Mouse (Mus musculus) urinary bladder, postnatal 10 days (tissue): ENCODE results near the gene Creg2.
A peak's percentile ranks its signal among the peaks of the same experiment; 100 is the strongest.
"Not testable (repeated sequence)": the region's sequence is repeated elsewhere in the genome, so short reads cannot be mapped to it uniquely, and the experiment has no call there.

Experiments
- DNase-seq: peaks from one replicate; pipeline ENCODE4 v3.0.0; 2022; ENCODE audit warnings: low spot score

The Creg2 gene

GRCm38 (mm10) chr1:39650435-39651240, 636 bp downstream of the Creg2 start:
- peak; percentile 15 for DNase-seq

- DNase-seq = no peak
Observed at GRCm38 (mm10) chr1:39649691-39650434, 1.4 kb downstream of the Creg2 start.

GRCm38 (mm10) chr1:39648584-39648983, 2.7 kb downstream of the Creg2 start:
- DNase-seq = no peak

- DNase-seq = no peak
Observed at GRCm38 (mm10) chr1:39645905-39646759, 5.1 kb downstream of the Creg2 start.

DNA sequence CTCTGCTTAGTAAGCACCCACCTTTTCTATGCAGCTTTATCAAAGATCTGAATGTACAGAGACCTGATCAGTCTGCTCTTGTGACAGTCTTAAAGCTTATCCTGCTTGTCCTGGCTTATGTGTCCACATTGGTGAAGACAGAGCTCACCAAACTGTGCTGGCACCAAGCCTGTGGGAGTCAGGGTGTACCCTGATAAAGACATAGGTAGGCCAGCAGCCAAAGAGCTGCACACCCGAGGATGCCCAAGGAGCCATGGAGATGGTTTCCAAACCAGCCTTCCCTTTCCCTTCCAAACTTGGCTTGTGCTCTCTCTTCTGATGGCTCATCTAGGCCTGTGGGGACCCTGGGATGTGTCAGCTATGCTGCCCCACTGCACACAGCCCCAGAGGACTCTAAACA, 6.9 kb downstream of the Creg2 start:
- no peak for DNase-seq

DNA sequence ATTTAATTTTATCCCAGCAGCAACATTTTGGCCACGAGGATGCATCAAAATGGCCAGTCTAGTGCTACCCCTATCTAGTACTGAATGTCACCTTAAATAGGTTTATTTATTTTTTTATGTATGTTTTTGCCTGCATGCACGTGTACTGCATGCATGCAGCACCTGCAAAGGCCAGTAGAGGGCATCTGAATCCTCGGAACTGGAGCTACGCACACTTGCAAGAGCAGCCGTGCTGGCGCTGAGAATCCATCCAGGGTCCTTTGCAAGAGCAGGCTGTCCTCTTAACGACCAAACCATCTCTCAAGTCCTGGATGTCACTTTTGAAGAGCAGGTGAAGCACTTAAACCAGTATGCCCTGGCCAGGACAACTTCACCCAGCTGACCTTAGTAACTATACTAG, 9.6 kb downstream of the Creg2 start:
- no peak for DNase-seq

DNA sequence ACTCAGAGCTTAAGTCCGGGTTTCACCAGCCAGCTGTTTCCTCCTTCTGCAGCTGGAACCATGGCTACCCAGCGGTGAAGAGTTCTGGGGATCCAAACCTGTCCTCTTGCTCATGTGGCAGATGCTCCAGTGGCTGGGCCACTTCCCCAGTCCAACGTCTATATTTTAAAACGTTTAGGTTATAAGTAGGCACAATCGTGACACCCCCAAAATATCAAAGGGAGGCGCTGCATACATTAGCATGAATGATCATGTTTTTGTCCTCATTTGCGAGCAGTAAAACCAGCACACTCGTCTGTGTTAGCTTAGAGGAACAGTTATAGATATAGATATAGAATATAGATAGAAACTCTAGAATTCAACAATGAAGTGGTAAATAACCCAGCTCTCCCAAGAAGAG, 14.1 kb downstream of the Creg2 start:
- no peak for DNase-seq

- DNase-seq = no peak
Observed at GRCm38 (mm10) chr1:39636660-39637059, 14.6 kb downstream of the Creg2 start.

DNA sequence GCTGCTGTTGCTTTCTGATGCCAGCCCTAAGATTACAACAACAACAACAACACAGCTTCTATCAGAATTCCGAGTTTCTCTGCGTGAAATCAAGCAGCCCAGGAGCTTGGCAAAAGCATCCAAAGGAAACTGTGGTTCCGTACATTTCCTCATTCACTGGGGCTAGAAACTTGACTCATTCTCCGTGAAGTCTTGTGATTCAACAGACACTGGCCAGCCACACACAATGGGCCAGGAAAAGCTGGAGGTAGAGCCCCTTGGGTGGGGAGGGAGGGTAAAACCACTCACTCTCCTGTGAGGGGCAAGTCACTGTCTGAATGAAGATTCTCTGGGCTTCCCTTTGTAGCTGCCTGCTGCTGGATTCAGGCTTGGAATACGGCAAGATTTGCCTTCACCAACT, 15.1 kb downstream of the Creg2 start:
- no peak for DNase-seq

GRCm38 (mm10) chr1:39628606-39629005, 22.7 kb downstream of the Creg2 start:
- no peak for DNase-seq

DNA sequence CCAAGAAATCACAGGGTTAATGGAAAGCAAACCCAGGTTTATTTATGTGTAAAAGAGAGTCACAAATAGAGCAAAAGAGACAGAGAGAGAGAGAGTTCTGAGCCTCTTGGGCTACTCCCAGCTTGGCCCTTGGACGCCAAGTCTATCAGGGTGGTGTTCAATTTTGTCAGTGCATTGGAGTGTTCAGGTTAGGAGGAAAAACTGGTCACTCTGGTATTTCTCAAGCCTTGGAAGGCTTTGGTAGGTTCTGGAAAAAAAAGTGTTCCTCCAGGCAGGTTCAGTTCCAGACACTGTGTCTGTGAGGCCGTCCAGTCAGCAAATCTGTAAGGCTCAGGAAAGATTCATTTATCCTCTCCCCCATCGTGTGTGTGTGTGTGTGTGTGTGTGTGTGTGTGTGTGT, 25.8 kb downstream of the Creg2 start:
- no peak for DNase-seq

DNA sequence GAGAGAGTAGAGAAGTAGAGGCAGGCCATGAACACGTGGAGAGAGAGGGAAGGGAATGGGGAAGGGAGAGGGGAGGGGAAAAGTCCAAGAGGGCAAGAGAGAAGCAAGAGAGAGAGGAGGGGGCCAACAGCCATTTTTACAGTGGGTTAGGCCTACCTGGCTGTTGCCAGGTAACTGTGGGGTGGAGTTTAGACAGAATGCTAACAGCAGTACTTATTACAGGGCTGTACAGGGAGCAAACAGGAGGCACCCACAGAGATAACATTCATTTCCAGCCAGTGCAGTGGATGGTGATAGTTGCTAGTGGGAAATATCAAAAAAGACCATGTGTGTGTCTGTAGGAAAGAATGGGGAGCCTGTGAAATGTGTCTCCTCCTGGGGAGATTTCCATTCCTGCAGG, 27.5 kb downstream of the Creg2 start:
- no peak for DNase-seq

DNA sequence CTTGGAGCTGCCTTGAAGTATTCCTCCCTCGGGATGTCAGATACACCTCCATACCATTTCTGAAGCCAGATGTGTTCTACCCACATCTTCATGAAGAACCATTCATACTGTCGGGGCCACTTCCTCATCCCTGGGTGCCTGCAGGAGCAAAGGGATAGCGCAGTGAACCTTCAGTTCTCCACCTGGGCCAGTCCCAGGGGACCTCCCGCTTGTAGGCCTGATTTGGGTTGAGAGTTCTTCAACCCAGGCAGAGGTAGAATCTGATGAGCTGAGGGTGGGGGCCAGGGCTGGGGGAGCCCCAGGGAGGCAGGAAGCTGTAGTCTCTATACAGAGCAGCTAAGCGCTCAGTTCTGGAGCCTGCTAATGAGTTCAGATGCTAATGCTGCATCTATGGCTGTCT, 28.2 kb downstream of the Creg2 start:
- DNase-seq = no peak

- no peak for DNase-seq
Observed at GRCm38 (mm10) chr1:39618524-39618923, 32.8 kb downstream of the Creg2 start.

DNA sequence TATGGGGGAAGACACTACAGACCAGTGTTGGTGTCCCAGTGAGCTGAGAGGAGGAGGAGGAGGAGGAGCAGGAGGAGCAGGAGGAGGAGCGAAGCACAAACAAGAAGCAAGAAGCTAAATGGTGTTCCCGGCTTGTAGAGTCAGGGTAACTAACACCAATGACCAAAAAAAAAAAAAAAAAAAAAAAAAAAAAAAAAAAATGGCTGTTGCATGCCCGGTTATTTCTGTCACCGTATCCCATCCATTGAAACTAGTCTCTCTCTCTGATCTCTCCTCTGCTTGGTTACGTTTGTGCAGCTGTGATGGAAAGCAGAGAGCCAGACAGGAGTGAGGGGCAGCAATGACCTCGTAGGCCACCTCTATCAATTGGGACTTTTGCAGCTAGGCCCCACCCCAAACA, 35.7 kb downstream of the Creg2 start:
- no peak for DNase-seq

DNA sequence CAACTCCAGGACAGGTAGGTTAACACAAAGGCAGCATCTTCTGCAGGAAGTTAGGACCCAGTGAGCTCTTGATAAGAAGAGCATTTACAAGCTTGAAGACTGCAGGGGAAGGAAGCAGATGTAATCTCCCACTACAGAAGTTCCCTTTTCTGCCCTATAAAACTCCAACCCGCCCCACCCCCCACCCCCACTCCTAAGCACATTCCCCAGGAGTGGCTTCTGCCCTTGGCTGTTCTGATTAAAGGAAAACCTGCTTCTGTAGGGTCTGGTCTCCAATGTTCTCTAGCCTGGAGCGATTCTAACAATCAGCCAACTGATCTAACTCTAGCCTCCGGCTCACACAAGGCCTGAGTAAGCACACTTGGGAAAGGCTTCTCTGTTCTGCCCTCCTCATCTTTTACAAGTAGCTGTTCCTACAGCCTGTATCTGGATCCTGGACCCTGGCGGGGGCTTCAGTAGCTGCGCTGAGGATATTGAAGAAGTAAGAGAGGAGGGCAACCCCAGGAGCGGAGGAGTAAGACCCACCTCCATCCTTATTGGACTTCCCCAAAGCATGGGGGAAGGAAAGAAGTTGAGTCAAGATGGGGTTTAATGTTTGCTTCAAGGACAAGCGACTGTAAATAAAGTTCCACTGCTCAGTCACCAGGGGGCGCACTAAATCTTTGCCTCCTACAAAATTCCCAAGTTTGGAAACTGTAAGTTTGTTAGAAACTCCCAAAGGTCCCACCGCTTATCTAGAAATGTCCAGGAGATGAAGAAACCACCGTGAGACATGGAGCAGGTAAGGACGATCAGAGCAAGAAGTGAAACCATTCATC, 36.6 kb downstream of the Creg2 start:
- DNase-seq = no peak

DNA sequence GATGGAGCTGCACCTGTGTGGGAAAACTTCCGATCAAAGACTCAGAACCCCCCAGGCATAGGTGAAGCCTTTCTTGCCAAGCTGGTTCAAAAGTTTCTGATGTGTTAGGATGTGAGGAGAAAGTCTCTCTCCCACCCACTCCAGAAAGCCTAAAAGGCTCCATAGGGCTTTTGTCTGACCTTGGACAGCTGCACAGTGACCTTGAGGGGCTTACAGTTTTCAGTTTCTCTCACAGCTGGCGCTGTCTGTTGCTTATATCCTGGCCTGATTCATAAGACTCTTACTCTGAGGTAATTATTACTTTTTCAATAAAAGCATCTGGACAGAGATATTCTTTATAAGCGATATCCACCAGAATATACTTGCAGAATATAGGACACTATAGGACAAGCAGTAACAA, 38.2 kb downstream of the Creg2 start:
- no peak for DNase-seq

- DNase-seq = no peak
Observed at GRCm38 (mm10) chr1:39612491-39612890, 38.8 kb downstream of the Creg2 start.

GRCm38 (mm10) chr1:39608534-39608933, 42.7 kb downstream of the Creg2 start:
- no peak for DNase-seq

DNA sequence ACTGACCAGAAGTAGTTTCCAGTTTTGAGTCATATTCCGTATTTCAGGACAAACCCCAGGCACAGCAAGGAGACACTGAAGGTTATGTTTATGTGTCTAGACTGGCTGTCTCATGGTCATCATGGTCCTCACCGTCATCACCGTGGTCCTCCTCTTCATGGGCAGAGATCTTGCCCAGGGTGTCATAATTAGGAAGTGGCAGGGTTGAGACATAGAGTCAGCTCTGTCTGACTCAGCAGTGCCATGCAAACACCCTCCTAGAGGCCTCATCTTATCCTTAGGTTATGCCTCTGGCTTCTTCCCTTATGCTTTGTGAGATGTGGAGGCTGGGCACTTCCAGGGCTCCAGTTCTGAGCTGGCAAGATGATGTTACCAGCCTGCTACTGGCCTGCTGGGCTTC, 48.8 kb downstream of the Creg2 start:
- no peak for DNase-seq

DNA sequence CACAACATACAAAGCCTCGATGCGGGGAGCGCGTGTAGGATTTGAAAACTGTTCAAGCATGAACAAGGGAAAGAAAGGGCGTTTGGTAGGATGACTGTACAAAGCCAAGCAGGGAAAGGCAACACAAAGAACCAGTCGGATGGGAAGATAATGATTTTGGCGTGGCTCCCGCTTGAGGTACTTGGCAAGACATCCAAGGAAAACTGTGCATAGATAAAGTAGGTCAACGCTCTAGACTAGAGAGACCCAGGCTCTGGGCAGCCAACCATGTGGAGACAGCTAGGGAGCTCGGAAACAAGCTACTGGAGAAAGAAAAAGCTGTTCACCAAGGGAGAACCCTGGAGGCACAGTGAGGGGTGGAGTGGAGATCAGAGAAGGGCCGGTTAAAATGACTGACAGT, 52.5 kb downstream of the Creg2 start:
- no peak for DNase-seq

GRCm38 (mm10) chr1:39597135-39597534, 54.1 kb downstream of the Creg2 start:
- not testable (repeated sequence) for DNase-seq
